Mouse (Mus musculus) 3T3-L1 (cell line): ENCODE measurements at regions not wholly inside any gene's neighbourhood (a gene's known extent, or its start where the extent isn't known, plus 50 kb on each side); places are given as distances from the start of the nearest gene placed in this dataset.
"Not testable (repeated sequence)": the region's sequence is repeated elsewhere in the genome, so short reads cannot be mapped to it uniquely, and the experiment has no call there.

Source experiments
- DNase-seq: peaks from one replicate; pipeline ENCODE4 v3.0.0-alpha.2; 2015; ENCODE audit warnings: low read depth, low spot score

DNA sequence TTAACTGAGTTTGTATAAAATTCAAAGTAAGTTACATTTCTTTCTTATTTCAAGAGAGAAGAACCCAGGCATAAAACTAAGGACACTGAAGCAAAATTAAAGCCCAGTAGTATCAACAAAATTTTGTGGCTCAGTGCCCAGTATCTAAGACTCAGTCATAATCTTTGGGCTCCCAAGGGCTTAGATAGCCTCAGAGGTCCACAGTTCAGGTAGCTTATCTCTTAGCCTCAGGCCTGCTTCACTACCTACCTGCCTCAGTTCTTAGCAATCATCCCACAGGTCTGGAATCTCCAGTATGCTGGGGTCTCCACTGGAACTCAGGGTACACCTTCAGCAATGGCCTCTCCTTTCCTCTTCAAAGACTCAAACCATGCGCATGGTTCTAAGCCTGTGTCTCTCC lies 531.4 kb upstream of the Olfr1507 start:
- not testable (repeated sequence) for DNase-seq

DNA sequence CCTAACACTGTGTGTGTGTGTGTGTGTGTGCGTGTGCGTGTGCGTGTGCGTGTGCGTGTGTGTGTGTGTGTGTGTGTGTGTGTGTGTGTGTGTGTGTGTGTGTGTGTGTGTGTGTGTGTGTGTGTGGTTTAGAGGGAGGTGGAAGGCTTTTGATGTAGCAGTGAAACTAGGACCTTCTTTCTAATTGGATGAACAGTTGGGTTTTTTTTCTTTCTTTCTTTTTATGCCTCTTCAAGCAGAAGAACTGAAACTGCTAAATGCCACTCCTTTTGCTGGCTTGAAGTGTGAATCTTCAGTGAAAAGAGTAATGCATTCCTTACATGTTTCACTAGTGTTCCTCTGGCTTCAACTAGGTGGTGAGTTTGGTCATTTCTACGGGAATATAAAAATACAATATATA lies 524.6 kb upstream of the Olfr1507 start:
- not testable (repeated sequence) for DNase-seq

DNA sequence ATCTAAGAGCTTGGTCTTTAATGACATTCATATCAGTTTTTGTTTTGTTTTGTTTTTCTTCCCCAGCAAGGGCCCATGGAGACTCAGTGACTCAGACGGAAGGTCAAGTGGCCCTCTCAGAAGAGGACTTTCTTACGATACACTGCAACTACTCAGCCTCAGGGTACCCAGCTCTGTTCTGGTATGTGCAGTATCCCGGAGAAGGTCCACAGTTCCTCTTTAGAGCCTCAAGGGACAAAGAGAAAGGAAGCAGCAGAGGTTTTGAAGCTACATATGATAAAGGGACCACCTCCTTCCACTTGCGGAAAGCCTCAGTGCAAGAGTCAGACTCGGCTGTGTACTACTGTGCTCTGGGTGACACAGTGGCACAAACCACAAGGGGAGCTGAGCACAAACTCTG lies 512.2 kb upstream of the Olfr1507 start:
- DNase-seq: not testable (repeated sequence)

DNA sequence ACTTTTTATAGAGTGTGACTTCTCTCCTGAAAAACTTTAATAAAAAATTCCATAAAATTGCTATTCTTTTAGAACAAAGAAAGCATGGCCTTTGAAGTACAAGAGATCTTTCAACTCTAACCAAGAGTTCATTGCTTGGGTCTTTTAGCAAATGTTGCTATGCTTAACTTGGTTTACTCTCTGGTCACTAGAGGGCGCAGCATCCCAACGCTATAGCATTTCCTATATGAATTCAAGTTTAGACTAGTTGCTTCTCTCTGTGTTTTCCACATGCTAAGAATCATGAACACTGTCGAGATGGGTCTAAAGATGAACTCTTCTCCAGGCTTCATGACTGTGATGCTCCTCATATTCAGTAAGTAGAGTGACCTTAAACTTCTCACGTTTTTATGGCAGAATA lies 511.8 kb upstream of the Olfr1507 start:
- not testable (repeated sequence) for DNase-seq

DNA sequence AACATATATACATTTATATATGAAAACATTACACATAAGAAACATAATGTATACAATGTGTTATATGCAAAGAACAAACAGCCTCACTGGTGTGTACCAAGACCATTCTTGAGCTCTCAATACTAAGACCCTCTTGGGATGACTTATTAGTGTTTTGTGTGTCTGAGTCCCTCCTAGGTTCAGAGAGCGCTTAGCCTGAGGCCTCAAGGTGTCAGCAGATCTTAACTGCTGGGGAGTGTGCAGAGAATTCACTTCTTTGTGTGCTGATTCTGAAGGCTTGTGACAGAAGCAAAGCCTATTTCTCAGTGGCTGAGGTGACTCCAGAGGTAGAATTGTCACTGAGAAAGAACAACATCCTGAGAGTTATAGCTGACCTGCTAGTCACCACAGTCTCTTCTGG lies 505.7 kb upstream of the Olfr1507 start:
- DNase-seq: not testable (repeated sequence)

DNA sequence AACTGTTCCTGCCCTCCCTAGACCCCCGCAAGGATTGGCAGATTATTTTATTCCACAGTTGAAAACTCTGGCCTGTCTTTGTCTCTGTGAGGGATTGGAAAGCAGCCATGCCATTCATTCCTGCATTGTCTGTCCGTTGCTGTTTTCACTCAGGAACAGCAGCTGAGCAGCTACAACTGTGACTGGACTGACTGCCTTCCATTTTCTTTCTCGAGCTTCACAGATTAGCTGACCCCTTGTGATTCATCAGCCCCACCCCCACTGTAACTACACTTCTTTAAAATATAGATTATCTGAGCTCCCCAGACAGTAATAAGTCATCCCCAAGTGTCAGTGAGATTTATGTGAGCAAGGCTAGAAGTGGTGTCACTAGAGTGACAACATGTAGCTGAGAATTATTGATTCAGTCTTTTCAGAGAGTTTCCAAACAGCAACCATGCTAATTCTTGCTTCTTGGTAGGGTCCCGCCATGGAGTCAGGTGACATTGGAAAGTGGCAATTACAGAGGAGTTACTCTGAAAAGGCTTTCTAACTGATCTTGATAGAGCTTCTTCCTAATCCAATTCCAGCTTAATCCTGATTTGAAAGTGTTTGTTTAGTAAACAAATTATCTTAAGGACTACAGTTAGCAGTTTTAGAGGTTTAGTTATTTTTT lies 496.7 kb upstream of the Olfr1507 start:
- DNase-seq: not testable (repeated sequence)

DNA sequence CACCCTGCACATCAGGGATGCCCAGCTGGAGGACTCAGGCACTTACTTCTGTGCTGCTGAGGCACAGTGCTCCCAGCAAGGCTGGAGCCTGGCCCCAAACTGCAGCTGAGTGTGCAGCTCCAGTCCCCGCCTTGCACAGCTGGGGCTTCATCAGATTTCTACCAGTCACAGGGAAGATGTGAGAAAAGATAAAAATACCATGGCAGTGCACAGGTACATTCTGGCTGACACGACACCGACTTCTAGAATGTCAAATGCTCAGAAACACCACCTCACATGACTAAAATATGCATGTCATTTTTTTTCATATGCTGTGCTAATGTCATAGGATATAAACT lies 495.7 kb upstream of the Olfr1507 start:
- not testable (repeated sequence) for DNase-seq

DNA sequence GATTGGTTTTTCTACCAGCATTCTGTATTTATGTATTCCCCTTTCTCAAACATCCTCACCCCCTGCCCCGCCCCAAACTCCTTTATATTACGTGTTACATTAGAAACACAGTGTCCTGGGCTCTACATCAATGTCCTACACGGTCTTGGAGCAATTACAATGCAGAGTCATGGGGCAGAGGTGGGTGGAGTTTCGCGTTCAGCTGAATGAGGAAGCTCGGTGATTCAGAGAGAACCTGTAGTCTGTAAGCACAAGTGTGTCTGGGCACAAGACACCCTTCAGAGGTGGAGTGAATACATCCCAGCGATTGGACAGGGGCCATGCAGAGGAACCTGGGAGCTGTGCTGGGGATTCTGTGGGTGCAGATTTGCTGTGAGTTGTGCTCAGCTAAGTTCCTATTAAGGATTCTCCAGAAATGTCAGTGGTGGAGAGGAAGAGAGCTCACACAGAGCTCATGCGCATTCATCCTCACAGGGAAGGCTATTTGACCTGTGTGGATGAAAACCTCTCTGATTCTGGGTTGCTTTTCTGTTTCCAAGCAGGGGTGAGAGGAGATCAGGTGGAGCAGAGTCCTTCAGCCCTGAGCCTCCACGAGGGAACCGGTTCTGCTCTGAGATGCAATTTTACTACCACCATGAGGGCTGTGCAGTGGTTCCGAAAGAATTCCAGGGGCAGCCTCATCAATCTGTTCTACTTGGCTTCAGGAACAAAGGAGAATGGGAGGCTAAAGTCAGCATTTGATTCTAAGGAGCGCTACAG lies 495.2 kb upstream of the Olfr1507 start:
- DNase-seq: not testable (repeated sequence)

DNA sequence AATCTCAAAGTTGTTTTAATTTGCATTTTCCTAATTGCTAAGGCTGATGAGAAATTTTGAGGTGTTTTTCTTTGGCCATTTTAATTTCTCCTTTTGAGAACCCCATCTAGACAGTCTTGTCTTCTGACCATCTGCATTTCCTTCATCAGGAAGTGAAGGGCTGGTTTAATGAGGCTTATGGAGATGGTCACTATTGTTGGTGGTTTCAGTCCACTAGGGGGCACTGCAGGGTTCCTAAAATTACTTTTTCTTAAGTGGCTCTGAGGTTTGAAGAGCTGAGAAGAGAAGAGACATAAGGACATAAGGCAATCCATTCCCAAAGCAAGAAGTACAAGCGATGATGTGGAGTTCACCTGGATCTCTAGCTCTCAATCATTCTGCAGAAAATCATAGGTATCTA lies 494.4 kb upstream of the Olfr1507 start:
- DNase-seq: not testable (repeated sequence)

DNA sequence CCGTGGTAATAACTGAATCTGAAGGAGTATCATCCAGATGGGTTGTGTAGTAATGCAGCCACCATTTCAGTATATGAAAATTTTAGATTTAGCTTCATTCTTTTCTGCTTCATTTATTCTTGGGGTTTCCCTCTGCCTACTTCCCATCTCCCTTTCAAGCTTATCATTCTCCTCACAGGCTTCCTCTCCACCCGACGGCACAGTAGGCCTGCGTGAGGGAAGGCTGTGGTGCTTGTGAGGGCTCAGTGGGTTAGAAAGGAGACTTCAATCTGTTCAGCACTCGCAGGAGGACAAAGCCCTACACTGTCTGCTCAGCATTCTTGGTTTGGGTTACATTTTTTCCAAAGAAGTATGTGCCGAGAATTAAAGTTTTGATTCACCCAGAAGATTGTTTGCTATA lies 493.0 kb upstream of the Olfr1507 start:
- not testable (repeated sequence) for DNase-seq

DNA sequence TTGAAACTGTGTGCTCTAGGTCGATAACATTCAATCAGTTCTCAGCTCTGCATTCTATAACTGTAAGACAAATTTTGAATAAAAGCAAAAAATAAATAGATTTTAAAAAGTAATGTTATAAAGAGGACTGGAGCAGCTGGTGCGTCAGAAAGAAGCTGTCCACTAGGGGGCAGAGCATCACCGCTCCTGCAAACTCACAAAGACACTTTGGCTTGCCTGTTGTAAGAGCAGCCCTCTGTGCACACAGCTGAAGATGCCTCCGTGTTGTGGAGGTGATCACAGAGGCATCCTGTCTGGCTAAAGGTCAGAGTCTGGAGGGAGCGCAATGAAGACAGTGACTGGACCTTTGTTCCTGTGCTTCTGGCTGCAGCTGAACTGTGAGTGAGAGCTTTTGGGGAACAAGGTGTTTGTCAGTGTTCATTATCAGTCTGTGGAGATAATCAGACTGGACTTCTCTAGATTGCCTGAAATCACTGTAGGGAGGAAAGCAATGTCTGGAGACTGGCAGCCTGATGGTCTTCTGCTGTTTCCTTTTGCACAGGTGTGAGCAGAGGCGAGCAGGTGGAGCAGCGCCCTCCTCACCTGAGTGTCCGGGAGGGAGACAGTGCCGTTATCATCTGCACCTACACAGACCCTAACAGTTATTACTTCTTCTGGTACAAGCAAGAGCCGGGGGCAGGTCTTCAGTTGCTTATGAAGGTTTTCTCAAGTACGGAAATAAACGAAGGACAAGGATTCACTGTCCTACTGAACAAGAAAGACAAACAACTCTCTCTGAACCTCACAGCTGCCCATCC lies 476.9 kb upstream of the Olfr1507 start:
- not testable (repeated sequence) for DNase-seq

DNA sequence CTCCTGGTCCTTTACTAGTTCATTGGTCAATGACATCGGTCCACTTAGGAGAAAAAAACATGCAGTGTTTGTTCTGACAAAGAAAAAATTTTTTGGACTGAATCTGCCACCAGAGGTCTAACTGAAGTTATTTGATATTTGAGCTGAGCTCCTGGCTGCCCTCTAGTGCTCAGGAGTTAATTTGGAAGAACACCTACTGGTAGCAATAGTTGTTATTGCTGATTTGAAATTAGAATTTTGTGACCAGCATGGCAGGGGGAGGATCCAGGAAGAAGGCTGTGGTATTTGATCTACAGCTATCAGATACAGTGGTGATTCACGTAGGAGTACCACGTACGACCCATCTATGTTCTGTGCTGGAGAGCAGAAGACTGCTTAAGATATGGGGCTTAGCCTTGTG lies 466.6 kb upstream of the Olfr1507 start:
- DNase-seq: not testable (repeated sequence)

DNA sequence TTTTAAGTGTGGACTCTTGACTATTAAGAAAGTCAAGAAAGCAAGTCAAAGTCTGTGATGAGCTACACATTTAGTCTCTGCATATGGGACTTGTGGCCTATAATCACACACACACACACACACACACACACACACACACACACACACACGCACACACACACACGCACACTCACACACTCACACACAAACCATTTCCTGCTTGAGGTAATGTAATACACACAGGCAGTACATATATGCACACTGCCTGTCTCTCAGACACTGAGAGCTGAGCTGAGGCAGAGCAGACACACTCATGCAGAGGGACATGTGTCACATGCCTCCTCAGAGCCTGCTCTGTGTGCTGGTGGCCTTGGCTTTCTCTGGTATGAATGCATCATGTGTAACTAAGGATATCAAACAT lies 461.0 kb upstream of the Olfr1507 start:
- DNase-seq: not testable (repeated sequence)

DNA sequence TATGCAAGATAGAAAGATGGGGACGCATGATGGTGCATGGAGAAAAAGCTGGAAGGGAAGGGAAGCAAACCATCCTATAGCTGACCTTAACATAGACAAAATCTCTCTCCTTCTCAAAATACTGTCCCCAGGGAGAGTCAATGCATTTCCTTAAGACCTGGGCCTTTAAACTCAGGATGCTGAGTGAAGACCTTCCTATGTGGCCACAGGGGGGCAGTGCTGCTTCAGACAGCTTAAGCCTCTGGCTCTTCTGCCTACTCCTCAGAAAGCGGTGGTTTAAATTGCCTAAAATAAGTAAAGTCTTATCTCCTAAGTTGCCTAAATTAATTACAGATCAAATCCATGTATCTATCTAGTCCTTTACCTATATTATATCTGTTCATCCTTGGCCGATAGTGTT lies 449.4 kb upstream of the Olfr1507 start:
- not testable (repeated sequence) for DNase-seq

DNA sequence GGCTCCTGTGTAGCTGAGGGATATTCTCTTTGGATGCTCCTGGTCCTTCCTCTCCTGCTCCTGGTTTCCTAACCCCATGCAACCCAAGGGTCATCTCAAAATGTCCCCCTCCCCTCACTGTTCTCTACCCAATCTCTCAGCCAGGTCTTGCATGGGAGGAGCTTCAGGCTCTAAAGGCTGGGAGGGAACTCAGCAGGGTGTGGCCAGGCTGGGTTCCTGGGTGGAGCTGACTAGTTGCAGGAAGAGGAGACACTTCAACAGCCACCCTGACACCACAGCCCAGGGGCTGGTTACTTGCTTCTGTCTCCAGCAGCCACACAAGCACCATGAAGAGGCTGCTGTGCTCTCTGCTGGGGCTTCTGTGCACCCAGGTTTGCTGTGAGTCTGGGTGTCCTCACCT lies 446.9 kb upstream of the Olfr1507 start:
- not testable (repeated sequence) for DNase-seq

DNA sequence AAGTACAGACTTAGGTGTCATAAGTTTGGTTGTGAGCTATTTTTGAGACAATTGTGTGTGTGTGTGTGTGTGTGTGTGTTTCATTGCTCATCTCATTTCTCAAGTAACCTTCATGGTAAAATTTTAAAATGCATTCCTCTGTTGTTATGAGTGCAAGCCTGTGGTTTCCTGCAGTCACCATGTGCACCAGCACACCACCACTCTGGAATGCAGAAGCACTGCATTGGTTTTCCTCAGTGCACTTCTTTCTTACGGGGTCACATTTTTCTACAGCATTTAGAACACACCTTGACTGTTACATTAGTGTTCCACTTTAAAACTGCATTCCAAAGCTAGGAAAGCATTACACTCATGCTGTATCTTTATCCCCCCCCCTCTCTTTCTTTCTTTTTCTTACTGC lies 446.2 kb upstream of the Olfr1507 start:
- not testable (repeated sequence) for DNase-seq

DNA sequence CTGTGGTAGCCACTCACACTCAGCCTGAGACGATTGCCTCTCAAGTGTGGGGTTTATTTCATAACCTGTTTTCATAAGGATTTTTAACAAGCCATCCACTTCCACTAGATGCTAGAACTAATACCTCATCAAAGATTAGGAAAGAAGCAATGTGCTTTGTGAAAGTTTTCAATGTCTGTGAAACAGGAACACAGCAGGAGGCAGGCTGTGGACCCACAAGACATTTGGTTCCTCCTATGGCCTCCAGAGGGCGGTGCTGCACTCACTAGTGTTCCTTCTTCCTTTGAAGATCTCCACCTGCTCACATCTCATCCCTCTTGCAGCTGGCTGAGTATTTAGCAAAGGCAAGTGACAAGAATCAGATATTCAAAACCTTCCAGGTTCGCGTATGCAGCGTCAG lies 424.6 kb upstream of the Olfr1507 start:
- not testable (repeated sequence) for DNase-seq

DNA sequence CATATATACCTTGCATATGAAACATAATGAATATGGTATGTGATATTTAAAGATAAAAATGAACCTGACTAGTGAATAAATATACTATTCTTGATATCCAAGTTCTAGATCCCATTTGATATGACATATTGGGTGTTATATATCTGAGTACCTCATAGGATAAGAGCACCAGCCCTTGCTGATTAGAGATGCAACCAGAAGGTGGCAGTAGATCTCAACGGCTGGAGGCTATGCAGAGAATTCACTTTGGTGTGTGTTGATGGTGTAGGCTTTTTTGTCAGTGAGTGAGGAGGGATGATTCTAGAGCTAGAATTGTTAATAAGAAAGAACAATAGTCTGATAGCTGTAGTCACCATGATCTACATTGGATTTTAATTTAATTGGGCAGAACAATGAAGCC lies 418.3 kb upstream of the Olfr1507 start:
- not testable (repeated sequence) for DNase-seq

DNA sequence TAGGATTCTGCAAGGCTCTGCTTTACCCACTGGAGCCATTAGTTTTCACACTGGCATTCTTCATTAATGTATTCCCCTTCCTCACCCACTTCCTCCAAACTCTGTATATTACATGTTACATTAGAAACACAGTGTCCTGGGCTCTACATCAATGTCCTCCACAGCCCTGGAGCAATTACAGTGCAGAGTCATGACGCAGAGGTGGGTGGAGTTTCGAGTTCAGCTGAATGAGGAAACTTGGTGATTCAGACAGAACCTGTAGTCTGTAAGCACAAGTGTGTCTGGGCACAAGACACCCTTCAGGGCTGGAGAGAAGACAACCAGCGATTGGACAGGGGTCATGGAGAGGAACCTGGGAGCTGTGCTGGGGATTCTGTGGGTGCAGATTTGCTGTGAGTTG lies 404.1 kb upstream of the Olfr1507 start:
- not testable (repeated sequence) for DNase-seq

DNA sequence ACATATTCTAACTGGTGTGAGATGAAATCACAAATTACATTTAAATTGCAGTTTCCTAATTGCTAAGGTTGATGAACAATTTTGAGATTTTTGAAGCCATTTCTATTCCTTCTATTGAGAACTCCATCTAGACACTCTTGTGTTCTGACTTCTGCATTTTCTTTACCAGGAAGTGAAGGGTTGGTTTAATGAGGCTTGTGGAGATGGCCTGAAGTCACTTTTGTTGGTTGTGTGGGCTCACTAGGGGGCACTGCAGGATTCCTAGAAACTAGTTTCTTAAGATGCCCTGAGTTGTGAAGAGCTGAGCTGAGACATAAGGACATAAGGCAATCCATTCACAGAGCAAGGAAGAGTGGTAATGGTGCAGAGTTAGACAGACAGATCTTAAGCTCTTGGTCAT lies 402.8 kb upstream of the Olfr1507 start:
- not testable (repeated sequence) for DNase-seq

DNA sequence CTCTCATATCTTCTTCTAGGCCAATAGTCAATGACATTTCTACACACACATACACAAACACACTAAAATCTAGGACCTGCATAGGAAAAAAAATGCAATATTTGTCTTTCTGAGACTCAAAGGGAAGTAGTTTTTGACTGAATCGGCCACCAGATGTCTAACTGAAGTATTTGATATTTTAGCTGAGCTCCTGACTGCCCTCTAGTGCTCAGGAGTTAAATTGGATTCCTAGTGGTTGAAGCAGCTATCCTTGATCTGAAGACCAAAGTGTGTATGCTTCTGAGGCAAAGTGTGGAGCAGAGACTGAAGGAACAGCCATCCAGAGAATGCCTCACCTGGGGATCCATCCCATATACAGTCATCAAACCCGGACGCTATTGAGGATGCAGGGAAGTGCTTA lies 384.4 kb upstream of the Olfr1507 start:
- DNase-seq: not testable (repeated sequence)

DNA sequence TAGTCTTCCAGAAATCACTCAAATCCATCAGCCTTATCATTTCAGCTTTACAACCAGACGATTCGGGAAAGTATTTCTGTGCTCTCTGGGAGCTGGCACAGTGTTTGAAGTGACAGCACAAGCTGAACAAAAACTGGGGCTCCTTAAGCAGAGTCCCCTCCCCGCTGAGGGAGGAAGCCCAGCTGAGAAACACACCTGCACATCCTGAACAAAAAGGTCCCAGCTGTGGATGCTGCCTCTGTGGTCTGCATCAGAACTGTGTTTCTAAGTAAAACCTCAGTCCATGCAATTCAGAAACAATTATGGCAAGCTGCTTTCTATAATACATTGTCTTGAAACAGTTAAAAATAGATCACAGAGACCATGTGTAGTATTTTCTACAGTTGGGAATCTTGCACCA lies 368.3 kb upstream of the Olfr1507 start:
- not testable (repeated sequence) for DNase-seq
